Mouse (Mus musculus) stomach, postnatal 0 days (tissue): ENCODE results near the gene Prnd.

Experiments
- CTCF ChIP-seq: IDR thresholded peaks from 2 replicates; pipeline ENCODE4 v1.5.1; 2016; ENCODE audit warnings: antibody characterized with exemption, low read depth, mild to moderate bottlenecking, moderate library complexity
- EP300 ChIP-seq: optimal IDR thresholded peaks from 2 replicates; pipeline ENCODE3; 2016; ENCODE audit warnings: antibody characterized with exemption

DNA sequence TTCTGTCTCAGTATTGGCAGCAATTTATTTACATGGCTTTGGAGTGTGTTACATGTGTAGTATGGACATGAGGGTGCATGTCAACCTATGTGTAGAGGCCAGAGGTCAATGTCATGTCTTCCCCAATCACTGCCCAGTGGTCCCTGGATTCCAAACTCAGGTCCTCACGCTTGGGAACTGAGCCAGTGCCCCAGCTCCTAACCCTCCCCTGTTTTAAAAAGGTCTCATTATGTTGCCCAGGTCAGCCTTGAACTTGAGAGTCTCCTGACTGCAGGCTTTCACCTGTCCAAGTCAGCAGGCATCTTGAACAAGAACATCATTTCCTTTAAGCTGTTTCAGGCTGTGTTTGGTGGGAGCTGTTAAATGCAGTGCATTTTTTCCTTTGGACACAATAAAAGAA is 41.8 kb upstream of the Prnd start:
- TF ChIP-seq CTCF (no peak), EP300 (no peak)
